16 mouse cellular contexts compared by ENCODE assay signal in genomic region chr19:23159780-23160395, GRCm38 (mm10). TPM values are rescaled to one million over a fixed set of nuclear protein-coding genes. Genes with fewer than 3 reads are reported as not detected.
DNase-seq lines count a peak whose midpoint lies in the region; TF ChIP-seq lines count a peak whose summit lies in the region.
"Had no signal": no experiment of that assay in that cellular context is flagged by ENCODE, and none has a peak within 500 bp of the region (broad histone marks: within the 10 kb centered on the region; RNA-seq: fewer than 3 reads in every experiment).

No protein-coding gene starts in this region.

- no peak overlapping the region for H3K4me3 ChIP-seq in layer of hippocampus, adult 2 months
- no peak overlapping the region for H3K4me3 ChIP-seq in cortical plate, adult 2 months (ENCODE audit: insufficient read depth, low read length)
- H3K4me3 ChIP-seq in olfactory bulb, adult 2 months (ENCODE audit: insufficient read depth, low read depth, low read length): no peak overlapping the region
- H3K4me3 ChIP-seq: hindbrain, embryonic 13.5 days; midbrain, embryonic 12.5 days; neural tube, embryonic 13.5 days had no signal

- TF ChIP-seq CTCF in layer of hippocampus, adult 2 months (conservative IDR thresholded peaks at IDR 0.05): no peak
- TF ChIP-seq CTCF in cortical plate, adult 2 months (IDR thresholded peaks at IDR 0.05; ENCODE audit: extremely low read depth, insufficient read depth, low read length): no peak
- TF ChIP-seq CTCF in olfactory bulb, adult 2 months (IDR thresholded peaks at IDR 0.05; ENCODE audit: insufficient read depth, low read depth, low read length): no peak

- H3K4me1 ChIP-seq in cortical plate, adult 2 months (ENCODE audit: control insufficient read depth, insufficient read depth, low read length): peaks cover 19% of the 10 kb centered on the region
- peaks cover 40% of the 10 kb centered on the region for H3K4me1 ChIP-seq in olfactory bulb, adult 2 months (ENCODE audit: control insufficient read depth, insufficient read depth, low read length)
- H3K4me1 ChIP-seq: midbrain, embryonic 12.5 days; neural tube, embryonic 13.5 days had no signal

- H3K27ac ChIP-seq in layer of hippocampus, adult 2 months: peak overlapping the region; percentile 47
- peak overlapping the region; percentile 58 for H3K27ac ChIP-seq in cortical plate, adult 2 months (ENCODE audit: insufficient read depth, low read length)
- peak overlapping the region; percentile 66 for H3K27ac ChIP-seq in olfactory bulb, adult 2 months (ENCODE audit: insufficient read depth, low read depth, low read length)
- H3K27ac ChIP-seq: hindbrain, embryonic 13.5 days; midbrain, embryonic 12.5 days; neural tube, embryonic 13.5 days had no signal

- intact Hi-C loops in heart, postnatal 10 days (cut with DNase I): no loop called here

- DNase-seq in heart, adult 11 months: peak; percentile 87
- no peak for DNase-seq in heart, postnatal 10 days
- DNase-seq in layer of hippocampus, adult 2 months (ENCODE audit: low spot score in 2 of 2): no peak
- no peak for DNase-seq in layer of hippocampus, postnatal 36 days
- DNase-seq in lung, postnatal 14 days: no peak
- DNase-seq: adrenal gland, adult 2 months; forebrain, postnatal 0 days; gastrocnemius, postnatal 14 days; heart, postnatal 14 days; lung, embryonic 14.5 days; thymus, postnatal 36 days had no signal

- TF ChIP-seq POLR2A in cortical plate, adult 2 months (IDR thresholded peaks at IDR 0.05; ENCODE audit: extremely low read depth, insufficient read depth, low read length): no peak
- no peak for TF ChIP-seq POLR2A in olfactory bulb, adult 2 months (IDR thresholded peaks at IDR 0.05; ENCODE audit: insufficient read depth, low read depth, low read length)

- WGBS in olfactory bulb, adult 2 months: 25% methylated on average over 10 of the region's 10 CpGs

RNA-seq across cellular contexts. Expression of gene Klf9, which starts 18.9 kb away (rescaled TPM):
- 100 to 1,000 TPM in 1 of 2 experiments, 10 to 100 TPM in 1; 67.7 to 119 TPM for total RNA-seq in heart, postnatal 10 days (2021)
- 100 to 1,000 TPM; 176 to 178 TPM for total RNA-seq in layer of hippocampus, adult 2 months (2021)
- 100 to 1,000 TPM; 160 to 182 TPM for total RNA-seq in layer of hippocampus, postnatal 36 days (2021)
- polyA plus RNA-seq in cortical plate, adult 2 months (2012; rRNA removed): 112 and 121 TPM in 2 replicates
- polyA plus RNA-seq in olfactory bulb, adult 2 months (2012; ENCODE audit: insufficient read depth, insufficient read length, low replicate concordance, missing spikeins): 102 and 132 TPM in 2 replicates
